Mouse (Mus musculus) lung, adult 2 months (tissue): ENCODE results near the gene Pard6a.

Source experiments
- CTCF ChIP-seq: fragments of 200-500 bp; IDR thresholded peaks from 2 replicates; pipeline ENCODE4 v1.5.1; 2011; ENCODE audit warnings: mild to moderate bottlenecking, low read length, control low read depth; ENCODE audit not compliant: insufficient read depth
- POLR2A ChIP-seq: fragments of 200-500 bp; IDR thresholded peaks from 2 replicates; pipeline ENCODE4 v1.6.1; 2011; ENCODE audit warnings: low read depth, mild to moderate bottlenecking, control low read depth, low read length, borderline replicate concordance; ENCODE audit errors: extremely low read depth

- TF ChIP-seq POLR2A, result no peak
- no peak for TF ChIP-seq CTCF
Observed at GRCm38 (mm10) chr8:105695080-105695780, 5.7 kb upstream of the Pard6a start.
